Mouse (Mus musculus) B cell, adult (primary cell): Measurements from ENCODE around the gene Ankrd12. TPM values are rescaled to one million over a fixed set of nuclear protein-coding genes. Genes with fewer than 3 reads are reported as not detected.

ENCODE experiments used
- total RNA-seq: library from RNA; stranded (reverse); gene quantifications from 4 replicates; pipeline ENCODE4 v1.2.4, GENCODE M21; 2023; ENCODE audit not compliant: inconsistent age

Gene Ankrd12
- total RNA-seq = 61.5 to 68.3 TPM (median 63.4 TPM) in 4 replicates

GRCm38 (mm10) chr17:66076934-66077333 lies at the start of gene Ankrd12:
Ankrd12 (minus strand) TSS chr17:66077089.

GRCm38 (mm10) chr17:66123066-66123815 lies 46.4 kb upstream of the Ankrd12 start, which contains the start of gene Ddx11:
Ddx11 (plus strand) TSS chr17:66123520.

GRCm38 (mm10) chr17:66111402-66111959 lies 34.6 kb upstream of the Ankrd12 start, which contains the start of gene Washc1:
Washc1 (plus strand) TSS chr17:66111545.

GRCm38 (mm10) chr17:66101380-66102330 lies 24.8 kb upstream of the Ankrd12 start, which contains the start of gene Ndufv2:
Ndufv2 (minus strand) TSS chr17:66101559.

DNA sequence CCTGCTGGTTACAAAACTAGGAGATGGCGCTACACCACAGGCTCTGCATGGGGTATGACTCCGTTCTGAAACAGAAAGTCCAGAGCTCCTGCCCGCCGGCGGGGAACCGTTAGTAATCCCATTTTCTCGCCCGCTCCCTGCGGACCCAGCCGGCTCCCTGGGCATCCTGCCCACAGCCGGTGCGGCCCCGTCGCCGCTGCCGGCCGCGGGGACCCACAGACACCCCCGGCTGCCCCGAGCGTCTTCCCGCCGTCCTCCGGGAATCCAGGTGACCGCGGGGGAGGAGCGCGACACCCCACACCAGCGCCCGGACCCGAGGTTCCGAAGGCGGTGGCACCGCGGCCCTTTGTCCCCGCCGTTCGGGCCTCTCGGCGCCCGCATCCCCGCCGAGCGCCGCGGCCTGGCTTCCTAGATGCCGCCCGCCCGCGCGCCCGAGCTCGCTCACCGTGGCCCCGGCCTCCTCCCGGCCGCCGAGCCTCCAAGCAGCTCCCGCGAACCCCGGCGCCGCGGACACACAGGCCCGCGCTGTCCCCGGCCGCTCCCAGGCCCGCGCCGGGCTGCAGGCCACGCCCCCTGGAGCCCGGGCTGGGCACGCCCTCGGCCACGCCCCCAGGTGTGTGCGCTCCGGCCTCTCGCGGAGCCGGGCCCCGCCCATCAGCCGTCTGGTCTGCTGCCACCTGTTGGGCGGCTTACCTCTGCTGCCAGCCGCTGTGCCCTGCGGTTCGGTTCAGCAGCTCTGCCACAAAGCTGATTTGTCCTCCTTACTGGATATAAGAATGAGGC lies 126.1 kb downstream of the Ankrd12 start, which contains the start of gene Twsg1:
TSS of gene Twsg1 (minus strand) at position 605 of the 783 bp plus-strand sequence.

Other genes starting within 250 kb of the Ankrd12 start
- 39.6 to 50.1 TPM (median 47.0 TPM) in 4 replicates for gene Ralbp1, start 191.3 kb downstream of the Ankrd12 start, total RNA-seq
- gene Twsg1, start 125.9 kb downstream of the Ankrd12 start, total RNA-seq = 21.7 to 31.9 TPM (median 29.1 TPM) in 4 replicates
- gene Ndufv2, start 24.5 kb upstream of the Ankrd12 start, total RNA-seq = 68.7 to 76.5 TPM (median 73.2 TPM) in 4 replicates
- 38.6 to 54.1 TPM (median 47.7 TPM) in 4 replicates for gene Washc1, start 34.5 kb upstream of the Ankrd12 start, total RNA-seq
- 18.9 to 25.6 TPM (median 21.6 TPM) in 4 replicates for gene Ddx11, start 46.4 kb upstream of the Ankrd12 start, total RNA-seq